Mouse (Mus musculus) ovary, adult 2 months (tissue): ENCODE data around the gene Vps18. TPM values are rescaled to one million over a fixed set of nuclear protein-coding genes. Genes with fewer than 3 reads are reported as not detected.

ENCODE experiments used
- polyA plus RNA-seq: library from polyadenylated mRNA; depleted of rRNA; stranded (reverse); fragments of >200 nt; gene quantifications from 2 replicates; pipeline ENCODE4 v1.2.3, GENCODE M21; 2012; rRNA removed

Vps18 gene
- 33.1 and 33.4 TPM in 2 replicates for polyA plus RNA-seq

DNA sequence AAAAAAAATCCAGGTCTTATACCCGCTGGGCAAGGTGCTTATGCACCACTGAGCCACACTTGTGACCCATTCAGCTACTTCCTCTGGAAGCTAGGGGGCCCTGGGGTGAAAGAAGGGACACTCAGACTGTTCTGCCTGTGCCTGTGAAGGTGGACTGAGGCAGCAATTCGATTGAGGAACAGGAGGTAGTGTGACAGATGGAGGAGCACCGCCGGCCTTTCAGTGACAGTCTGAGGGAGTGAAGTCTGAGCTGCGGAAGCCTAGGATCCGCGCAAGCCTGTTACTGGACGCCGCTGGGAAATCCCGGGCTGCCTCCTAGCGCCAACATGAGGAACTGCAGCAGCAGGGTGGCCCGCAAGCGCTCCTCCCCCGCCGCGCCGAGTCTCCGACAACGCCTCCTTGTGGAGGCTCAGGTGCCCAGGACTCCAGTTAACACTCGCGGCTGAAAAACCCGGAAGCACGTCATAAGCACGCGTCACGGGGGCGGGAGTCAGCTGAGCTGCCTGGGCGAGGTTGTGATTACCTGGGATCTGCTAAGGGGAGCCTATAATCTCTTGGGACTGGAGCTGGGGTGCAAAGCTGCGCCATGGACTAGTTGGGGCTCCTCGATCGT, at the start of gene Vps18:
Vps18 (plus strand) TSS at position 471 of the 613 bp plus-strand sequence.

DNA sequence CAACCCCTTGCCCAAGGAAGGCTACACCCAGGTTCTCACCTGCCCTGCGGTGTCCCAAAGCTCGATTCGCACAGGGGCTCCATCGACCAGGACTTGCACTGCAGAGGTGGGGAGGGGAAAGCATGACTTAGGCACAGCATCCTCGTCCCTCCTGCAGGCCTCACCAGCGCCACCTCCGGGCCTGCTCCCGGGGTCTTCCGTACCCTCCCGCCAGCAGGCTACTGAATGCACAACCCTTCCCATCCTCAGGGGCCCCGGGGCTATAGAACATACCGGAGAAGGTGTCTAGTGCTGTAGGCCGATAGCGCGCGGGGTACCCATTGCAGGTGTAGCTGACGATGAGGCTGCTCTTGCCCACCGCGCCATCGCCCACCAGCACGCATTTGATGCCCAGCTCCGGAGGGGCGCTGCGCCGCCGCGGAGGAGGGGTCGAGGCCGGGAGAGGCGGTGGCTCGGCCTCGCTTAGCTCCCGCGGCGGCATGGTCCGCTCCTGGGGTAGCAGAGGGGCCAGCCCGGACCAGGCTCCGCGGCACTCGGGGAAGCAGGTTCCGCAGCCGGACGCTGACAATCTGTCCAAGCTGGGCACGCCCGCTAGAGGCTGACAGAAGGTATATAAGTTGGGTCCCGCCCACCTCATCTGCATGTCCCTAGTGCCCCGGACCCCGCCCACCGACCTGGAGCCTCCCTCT, 17.8 kb upstream of the Vps18 start, which contains the start of gene Rhov:
Rhov (minus strand) TSS at position 630 of the 689 bp plus-strand sequence.

DNA sequence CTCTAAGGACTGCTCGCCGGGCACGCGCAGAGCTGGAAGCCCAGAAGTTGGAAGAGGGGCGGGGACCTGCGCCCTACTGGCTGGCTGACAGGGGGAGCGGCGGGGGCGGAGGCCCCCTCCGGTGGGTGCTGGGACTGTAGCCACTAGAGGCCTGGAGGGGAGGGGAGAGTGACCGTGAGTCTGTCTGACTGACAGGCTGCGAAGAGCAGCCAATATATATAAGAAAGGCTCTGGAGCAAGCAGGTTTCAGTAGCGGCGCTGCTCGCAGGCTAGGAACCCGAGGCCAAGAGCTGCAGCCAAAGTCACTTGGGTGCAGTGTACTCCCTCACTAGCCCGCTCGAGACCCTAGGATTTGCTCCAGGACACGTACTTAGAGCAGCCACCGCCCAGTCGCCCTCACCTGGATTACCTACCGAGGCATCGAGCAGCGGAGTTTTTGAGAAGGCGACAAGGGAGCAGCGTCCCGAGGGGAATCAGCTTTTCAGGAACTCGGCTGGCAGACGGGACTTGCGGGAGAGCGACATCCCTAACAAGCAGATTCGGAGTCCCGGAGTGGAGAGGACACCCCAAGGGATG, 37.1 kb downstream of the Vps18 start, which contains the start of gene Dll4:
Dll4 (plus strand) TSS at position 217 of the 576 bp plus-strand sequence.

Other genes starting within 250 kb of the Vps18 start
- 0.27 and 0.40 TPM in 2 replicates for gene Knl1, start 241.6 kb upstream of the Vps18 start, polyA plus RNA-seq
- gene Rad51, start 175.9 kb upstream of the Vps18 start, polyA plus RNA-seq: 7.4 and 11.0 TPM in 2 replicates
- gene Rmdn3, start 131.7 kb upstream of the Vps18 start, polyA plus RNA-seq: 18.1 and 27.7 TPM in 2 replicates
- 10.5 and 12.4 TPM in 2 replicates for gene Gchfr, start 121.0 kb upstream of the Vps18 start, polyA plus RNA-seq
- 0.13 and 0.17 TPM in 2 replicates for gene Gm14137, start 114.2 kb upstream of the Vps18 start, polyA plus RNA-seq
- gene Zfyve19, start 80.1 kb upstream of the Vps18 start, polyA plus RNA-seq: 43.4 and 54.0 TPM in 2 replicates
- gene Dnajc17, start 79.9 kb upstream of the Vps18 start, polyA plus RNA-seq: 3.8 and 5.2 TPM in 2 replicates
- 2.0 and 2.3 TPM in 2 replicates for gene Ppp1r14d, start 58.8 kb upstream of the Vps18 start, polyA plus RNA-seq
- gene Spint1, start 51.4 kb upstream of the Vps18 start, polyA plus RNA-seq: 19.4 and 26.9 TPM in 2 replicates
- 1.1 and 2.0 TPM in 2 replicates for gene Rhov, start 17.5 kb upstream of the Vps18 start, polyA plus RNA-seq
- gene Dll4, start 37.0 kb downstream of the Vps18 start, polyA plus RNA-seq: 23.7 and 24.2 TPM in 2 replicates
- gene Chac1, start 62.5 kb downstream of the Vps18 start, polyA plus RNA-seq: 4.0 and 9.1 TPM in 2 replicates
- 6.9 and 7.2 TPM in 2 replicates for gene Ino80, start 188.9 kb downstream of the Vps18 start, polyA plus RNA-seq